Mouse (Mus musculus) T-cell, adult 2 months (primary cell): ENCODE results near the gene Srp54b.
"Not testable (repeated sequence)": the region's sequence is repeated elsewhere in the genome, so short reads cannot be mapped to it uniquely, and the experiment has no call there.

ENCODE experiments used
- DNase-seq: peaks from one replicate; pipeline ENCODE4 v3.0.0; 2022; ENCODE audit warnings: low spot score

The Srp54b gene

GRCm38 (mm10) chr12:55154559-55155448 is at the start of gene Srp54b:
Srp54b (plus strand) TSS chr12:55155104.
- not testable (repeated sequence) for DNase-seq

- DNase-seq = not testable (repeated sequence)
Observed at GRCm38 (mm10) chr12:55112616-55113015, 42.3 kb upstream of the Srp54b start.

GRCm38 (mm10) chr12:55124242-55124641 is 30.7 kb upstream of the Srp54b start, which contains the start of gene Fam177a:
Fam177a (plus strand) TSS chr12:55124469.
- DNase-seq = not testable (repeated sequence)

GRCm38 (mm10) chr12:55124731-55125130 is 30.2 kb upstream of the Srp54b start:
- not testable (repeated sequence) for DNase-seq

GRCm38 (mm10) chr12:55135540-55135939 is 19.4 kb upstream of the Srp54b start:
- DNase-seq = not testable (repeated sequence)

GRCm38 (mm10) chr12:55137859-55138258 is 17.0 kb upstream of the Srp54b start:
- not testable (repeated sequence) for DNase-seq

GRCm38 (mm10) chr12:55155449-55155783 is 512 bp downstream of the Srp54b start:
- DNase-seq = not testable (repeated sequence)

- DNase-seq = not testable (repeated sequence)
Observed at GRCm38 (mm10) chr12:55167034-55167557, 12.2 kb downstream of the Srp54b start.

GRCm38 (mm10) chr12:55187686-55188085 is 32.8 kb downstream of the Srp54b start:
- DNase-seq = not testable (repeated sequence)

GRCm38 (mm10) chr12:55189127-55189526 is 34.2 kb downstream of the Srp54b start:
- not testable (repeated sequence) for DNase-seq

GRCm38 (mm10) chr12:55199306-55199705 is 44.4 kb downstream of the Srp54b start, which contains the start of gene 1700047I17Rik2:
1700047I17Rik2 (plus strand) TSS chr12:55199592.
- not testable (repeated sequence) for DNase-seq

GRCm38 (mm10) chr12:55199799-55200198 is 44.9 kb downstream of the Srp54b start:
- DNase-seq = not testable (repeated sequence)

- DNase-seq = not testable (repeated sequence)
Observed at GRCm38 (mm10) chr12:55212944-55213343, 58.0 kb downstream of the Srp54b start.

GRCm38 (mm10) chr12:55229626-55230519 is 75.0 kb downstream of the Srp54b start, which contains the start of gene Srp54c:
Srp54c (plus strand) TSS chr12:55230168.
- DNase-seq = not testable (repeated sequence)

GRCm38 (mm10) chr12:55230520-55230861 is 75.6 kb downstream of the Srp54b start:
- peak; percentile 29 for DNase-seq
